Mouse (Mus musculus): ENCODE measurements around the gene Dab2ip. TPM values are rescaled to one million over a fixed set of nuclear protein-coding genes. Genes with fewer than 3 reads are reported as not detected.

Dab2ip gene
- polyA plus RNA-seq, 1 experiment from 2014 or later: 54.9 TPM

DNA sequence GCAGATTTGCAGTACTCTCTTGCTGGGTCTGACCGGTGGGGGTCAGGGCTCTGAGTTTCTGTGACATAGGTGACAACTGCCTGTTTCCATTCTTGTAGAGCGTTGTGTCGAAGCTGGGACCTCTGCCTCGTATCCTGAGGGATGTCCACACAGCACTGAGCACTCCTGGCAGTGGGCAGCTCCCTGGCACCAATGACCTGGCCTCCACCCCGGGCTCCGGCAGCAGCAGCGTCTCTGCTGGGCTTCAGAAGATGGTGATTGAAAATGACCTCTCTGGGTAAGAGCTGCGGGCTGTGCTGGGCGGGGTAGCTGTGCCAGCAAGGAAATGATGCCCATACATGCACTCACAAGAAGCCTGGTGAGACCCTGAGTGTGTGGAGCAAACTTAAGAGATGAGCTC, 160.6 kb downstream of the Dab2ip start:
- 91% methylated on average over 9 of the region's 9 CpGs for WGBS

DNA sequence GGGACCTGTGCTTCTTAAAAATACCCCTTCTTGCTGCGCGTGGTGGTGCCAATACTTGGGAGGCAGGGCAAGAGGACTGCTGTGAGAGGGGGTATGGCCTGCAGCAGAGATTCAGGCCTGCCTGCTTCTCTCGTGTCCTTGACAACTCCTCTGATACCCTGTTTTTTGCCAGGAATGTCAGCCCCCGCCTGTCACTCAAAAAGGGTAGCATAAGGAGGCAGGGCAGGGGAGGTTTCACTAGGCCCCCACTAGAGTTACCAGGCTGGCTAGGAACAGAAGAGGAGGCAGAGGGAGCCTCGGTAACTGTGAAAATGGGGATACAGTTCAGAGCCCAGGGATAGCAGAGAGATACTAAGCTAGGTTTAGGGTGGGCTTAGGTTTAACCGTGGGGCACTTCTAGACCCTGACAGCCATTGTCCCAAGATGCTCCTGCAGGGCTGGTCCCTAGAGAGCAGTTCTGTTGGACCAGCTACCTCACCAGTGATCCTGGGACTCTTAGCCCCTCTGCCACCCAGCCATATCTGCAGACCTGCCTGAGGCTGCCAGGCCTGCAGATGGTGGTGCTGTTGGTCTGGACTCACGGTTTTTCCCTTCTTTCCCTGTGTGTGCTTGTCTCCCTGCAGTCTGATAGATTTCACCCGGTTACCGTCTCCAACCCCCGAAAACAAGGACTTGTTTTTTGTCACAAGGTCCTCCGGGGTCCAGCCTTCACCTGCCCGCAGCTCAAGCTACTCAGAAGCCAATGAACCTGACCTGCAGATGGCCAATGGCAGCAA, 161.4 kb downstream of the Dab2ip start:
- H3K9me3 ChIP-seq: no peaks in the 10 kb centered on the region
- H3K4me1 ChIP-seq (replicated peaks): 0 out of 2 replicates have a peak, but pooled peaks cover 2% of the 10 kb centered on the region
- WGBS: 84% methylated on average over 12 of the region's 12 CpGs
- no peak for ATAC-seq
- H3K27me3 ChIP-seq (replicated peaks): no peaks in the 10 kb centered on the region
- no peak overlapping the region for H3K4me2 ChIP-seq (replicated peaks)
- no peak overlapping the region for H3K9ac ChIP-seq
- no peak overlapping the region for H3K4me3 ChIP-seq (replicated peaks)
- peaks cover 71% of the 10 kb centered on the region for H3K36me3 ChIP-seq
- H3K27ac ChIP-seq: no peak overlapping the region

More for the DNA sequence above, 160.6 kb downstream of the Dab2ip start:
- Histone ChIP-seq H3K4me1 (replicated peaks) (0 out of 2 replicates have a peak, but pooled peaks cover 8% of the 10 kb centered on the region), H3K4me2 (replicated peaks) (no peak overlapping the region), H3K9me3 (no peaks in the 10 kb centered on the region), H3K27me3 (replicated peaks) (no peaks in the 10 kb centered on the region), H3K27ac (no peak overlapping the region), H3K36me3 (peaks cover 75% of the 10 kb centered on the region), H3K4me3 (replicated peaks) (no peak overlapping the region), H3K9ac (no peak overlapping the region)
- ATAC-seq: no peak

DNA sequence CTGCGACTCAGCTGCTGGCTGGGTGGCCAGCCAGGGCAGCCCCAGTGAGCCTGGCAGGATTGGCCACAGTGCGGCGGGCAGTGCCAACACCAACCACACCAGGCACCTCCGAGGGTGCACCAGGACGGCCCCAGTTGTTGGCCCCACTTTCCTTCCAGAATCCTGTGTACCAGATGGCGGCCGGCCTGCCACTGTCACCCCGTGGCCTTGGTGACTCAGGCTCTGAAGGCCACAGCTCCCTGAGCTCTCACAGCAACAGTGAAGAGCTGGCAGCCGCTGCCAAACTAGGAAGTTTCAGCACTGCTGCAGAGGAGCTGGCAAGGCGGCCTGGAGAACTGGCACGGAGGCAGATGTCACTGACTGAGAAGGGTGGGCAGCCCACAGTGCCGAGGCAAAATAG, 162.0 kb downstream of the Dab2ip start:
- ATAC-seq: no peak
- no peaks in the 10 kb centered on the region for H3K9me3 ChIP-seq
- H3K4me2 ChIP-seq (replicated peaks): no peak overlapping the region
- H3K27me3 ChIP-seq (replicated peaks): no peaks in the 10 kb centered on the region
- no peak overlapping the region for H3K4me3 ChIP-seq (replicated peaks)
- WGBS: 94% methylated on average over 12 of the region's 12 CpGs
- H3K4me1 ChIP-seq (replicated peaks): no peaks in the 10 kb centered on the region
- H3K36me3 ChIP-seq: peaks cover 74% of the 10 kb centered on the region
- H3K9ac ChIP-seq: no peak overlapping the region
- H3K27ac ChIP-seq: no peak overlapping the region

DNA sequence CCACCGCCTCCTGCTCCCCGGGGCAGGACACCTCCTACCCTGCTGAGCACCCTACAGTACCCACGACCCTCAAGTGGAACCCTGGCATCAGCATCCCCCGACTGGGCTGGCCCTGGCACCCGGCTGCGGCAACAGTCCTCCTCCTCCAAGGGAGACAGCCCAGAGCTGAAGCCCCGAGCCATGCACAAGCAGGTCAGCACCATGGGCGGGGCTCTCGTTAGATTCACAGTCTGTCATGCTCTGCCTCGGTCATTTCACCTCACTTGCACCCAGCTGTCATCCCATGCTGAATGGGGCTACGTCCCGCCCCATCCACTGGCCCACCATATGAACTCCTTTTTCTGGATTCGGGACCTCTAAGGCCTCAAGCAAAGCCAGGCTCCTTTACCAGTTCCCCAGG, 162.5 kb downstream of the Dab2ip start:
- H3K4me2 ChIP-seq (replicated peaks): no peak overlapping the region
- H3K27ac ChIP-seq: no peak overlapping the region
- WGBS: 89% methylated on average over 13 of the region's 13 CpGs
- H3K9ac ChIP-seq: no peak overlapping the region
- no peak overlapping the region for H3K4me3 ChIP-seq (replicated peaks)
- no peaks in the 10 kb centered on the region for H3K27me3 ChIP-seq (replicated peaks)
- H3K36me3 ChIP-seq: peaks cover 75% of the 10 kb centered on the region
- no peaks in the 10 kb centered on the region for H3K9me3 ChIP-seq
- H3K4me1 ChIP-seq (replicated peaks): no peaks in the 10 kb centered on the region
- ATAC-seq: no peak

DNA sequence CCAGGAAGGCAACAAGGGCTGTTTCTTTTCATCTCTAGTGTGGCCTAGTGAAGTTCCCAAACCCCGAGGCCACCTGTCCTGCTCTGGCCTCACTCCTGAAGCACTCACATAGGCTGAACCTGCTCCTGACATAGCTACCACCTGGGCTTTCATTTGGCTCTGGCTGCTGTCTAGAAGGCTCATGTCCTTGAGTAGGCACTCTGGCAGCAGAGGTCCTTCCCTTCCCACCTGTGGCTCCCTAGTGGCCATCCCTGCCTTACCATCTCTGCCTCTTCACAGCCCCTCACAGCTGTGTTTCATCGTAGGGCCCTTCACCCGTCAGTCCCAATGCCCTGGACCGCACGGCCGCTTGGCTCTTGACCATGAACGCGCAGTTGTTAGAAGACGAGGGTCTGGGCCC, 162.9 kb downstream of the Dab2ip start:
- H3K4me2 ChIP-seq (replicated peaks): no peak overlapping the region
- H3K27ac ChIP-seq: no peak overlapping the region
- H3K27me3 ChIP-seq (replicated peaks): no peaks in the 10 kb centered on the region
- ATAC-seq: no peak
- WGBS: 91% methylated on average over 9 of the region's 9 CpGs
- no peak overlapping the region for H3K9ac ChIP-seq
- no peak overlapping the region for H3K4me3 ChIP-seq (replicated peaks)
- H3K4me1 ChIP-seq (replicated peaks): no peaks in the 10 kb centered on the region
- no peaks in the 10 kb centered on the region for H3K9me3 ChIP-seq
- H3K36me3 ChIP-seq: peaks cover 75% of the 10 kb centered on the region

DNA sequence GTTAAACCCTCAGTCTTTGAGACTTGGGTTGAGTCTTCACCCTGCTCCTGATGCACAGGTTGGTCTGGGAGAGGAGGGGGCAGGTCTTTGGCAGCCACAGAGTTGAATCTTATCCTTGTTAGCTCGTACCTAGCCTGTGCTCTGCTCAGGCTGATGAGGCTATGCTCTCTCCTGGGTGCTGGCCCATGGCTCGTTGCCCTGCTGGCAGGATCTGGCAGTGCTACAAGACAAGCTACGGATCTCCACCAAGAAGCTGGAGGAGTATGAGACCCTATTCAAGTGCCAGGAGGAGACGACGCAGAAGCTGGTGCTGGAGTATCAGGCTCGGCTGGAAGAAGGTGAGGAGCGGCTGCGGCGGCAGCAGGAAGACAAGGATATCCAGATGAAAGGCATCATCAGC, 164.8 kb downstream of the Dab2ip start:
- Histone ChIP-seq H3K4me3 (replicated peaks) (no peak overlapping the region), H3K27ac (no peak overlapping the region), H3K4me1 (replicated peaks) (no peaks in the 10 kb centered on the region), H3K9me3 (no peaks in the 10 kb centered on the region), H3K27me3 (replicated peaks) (no peaks in the 10 kb centered on the region), H3K9ac (no peak overlapping the region), H3K4me2 (replicated peaks) (no peak overlapping the region), H3K36me3 (peaks cover 65% of the 10 kb centered on the region)
- 91% methylated on average over 9 of the region's 9 CpGs for WGBS
- no peak for ATAC-seq

DNA sequence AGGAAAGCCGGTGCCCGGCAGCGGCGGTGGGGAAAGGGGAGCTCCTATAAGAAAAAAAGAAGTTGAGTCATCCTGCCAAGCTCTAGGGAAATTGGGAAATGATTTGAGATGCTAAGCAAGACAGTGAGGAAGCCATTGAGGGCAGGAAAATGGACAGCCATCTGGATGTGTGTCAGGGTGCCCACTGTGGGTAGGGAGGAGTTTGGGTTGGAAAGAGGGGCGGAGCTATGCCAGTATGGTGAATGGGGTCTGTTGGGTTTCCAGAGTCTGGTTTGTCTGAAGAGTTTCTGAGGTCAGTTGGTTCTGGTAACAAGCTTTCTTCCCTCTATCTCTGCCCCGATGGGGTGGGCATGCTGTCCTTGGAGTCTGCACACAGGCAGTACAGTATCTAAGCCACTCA, 165.2 kb downstream of the Dab2ip start:
- H3K4me3 ChIP-seq (replicated peaks): no peak overlapping the region
- ATAC-seq: no peak
- H3K27ac ChIP-seq: no peak overlapping the region
- H3K9me3 ChIP-seq: no peaks in the 10 kb centered on the region
- no peaks in the 10 kb centered on the region for H3K27me3 ChIP-seq (replicated peaks)
- no peak overlapping the region for H3K4me2 ChIP-seq (replicated peaks)
- WGBS: 93% methylated on average over 6 of the region's 6 CpGs
- H3K4me1 ChIP-seq (replicated peaks): peaks cover 2% of the 10 kb centered on the region; the same call in 1 of the 2 replicates
- no peak overlapping the region for H3K9ac ChIP-seq
- H3K36me3 ChIP-seq: peaks cover 65% of the 10 kb centered on the region

DNA sequence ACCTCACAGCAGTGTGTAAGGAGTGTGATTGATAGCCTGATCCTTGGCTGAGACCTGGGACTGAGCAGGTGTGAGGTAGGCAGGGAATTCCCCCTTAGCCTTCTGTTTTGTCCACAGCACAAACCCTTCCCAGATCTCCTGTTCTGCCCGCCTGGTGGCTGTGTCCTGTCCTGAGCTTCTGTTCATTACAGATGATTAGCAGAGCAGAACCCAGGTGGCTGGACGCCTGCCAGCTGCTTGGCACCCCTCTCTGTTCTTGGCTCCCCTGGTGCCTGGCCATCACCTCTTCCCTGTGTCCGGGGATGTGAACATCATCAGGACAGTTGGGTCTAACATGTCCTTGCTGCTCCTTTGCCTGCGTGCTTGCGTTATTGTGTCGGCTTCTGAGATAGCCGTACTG, 165.6 kb downstream of the Dab2ip start:
- H3K9ac ChIP-seq: no peak overlapping the region
- no peak overlapping the region for H3K4me2 ChIP-seq (replicated peaks)
- WGBS: 86% methylated on average over 7 of the region's 7 CpGs
- H3K4me3 ChIP-seq (replicated peaks): no peak overlapping the region
- H3K27me3 ChIP-seq (replicated peaks): no peaks in the 10 kb centered on the region
- H3K4me1 ChIP-seq (replicated peaks): peaks cover 6% of the 10 kb centered on the region; the same call in 1 of the 2 replicates
- ATAC-seq: no peak
- no peak overlapping the region for H3K27ac ChIP-seq
- H3K9me3 ChIP-seq: no peaks in the 10 kb centered on the region
- H3K36me3 ChIP-seq: peaks cover 63% of the 10 kb centered on the region

DNA sequence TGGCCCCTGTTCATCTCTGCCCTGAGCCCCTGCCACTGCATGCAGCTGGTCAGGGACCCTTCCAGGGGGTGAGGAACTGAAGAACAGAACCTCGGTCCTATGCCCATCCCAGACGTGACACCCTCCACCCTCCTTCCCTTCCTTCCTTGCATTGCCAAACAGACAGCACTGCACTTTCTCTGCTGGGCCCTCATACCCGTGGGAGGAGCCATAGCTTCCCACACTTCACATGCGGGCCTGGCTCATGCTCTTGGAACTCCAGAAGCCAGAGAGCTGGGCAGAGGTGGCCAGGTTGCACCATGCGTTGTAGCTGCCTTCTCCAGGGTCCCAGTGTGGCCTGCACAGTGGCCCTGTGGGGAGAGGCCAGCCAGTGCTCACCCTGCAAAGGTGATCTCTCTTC, 170.6 kb downstream of the Dab2ip start:
- H3K4me1 ChIP-seq (replicated peaks): peaks cover 20% of the 10 kb centered on the region; the same call in 1 of the 2 replicates
- H3K27ac ChIP-seq: no peak overlapping the region
- no peak overlapping the region for H3K4me3 ChIP-seq (replicated peaks)
- 28% methylated on average over 5 of the region's 5 CpGs for WGBS
- H3K4me2 ChIP-seq (replicated peaks): no peak overlapping the region
- H3K9me3 ChIP-seq: no peaks in the 10 kb centered on the region
- ATAC-seq: peak; percentile 11; the same call in 1 of the 2 replicates
- H3K9ac ChIP-seq: no peak overlapping the region
- H3K36me3 ChIP-seq: peaks cover 15% of the 10 kb centered on the region; the same call in 1 of the 2 replicates
- H3K27me3 ChIP-seq (replicated peaks): no peaks in the 10 kb centered on the region

DNA sequence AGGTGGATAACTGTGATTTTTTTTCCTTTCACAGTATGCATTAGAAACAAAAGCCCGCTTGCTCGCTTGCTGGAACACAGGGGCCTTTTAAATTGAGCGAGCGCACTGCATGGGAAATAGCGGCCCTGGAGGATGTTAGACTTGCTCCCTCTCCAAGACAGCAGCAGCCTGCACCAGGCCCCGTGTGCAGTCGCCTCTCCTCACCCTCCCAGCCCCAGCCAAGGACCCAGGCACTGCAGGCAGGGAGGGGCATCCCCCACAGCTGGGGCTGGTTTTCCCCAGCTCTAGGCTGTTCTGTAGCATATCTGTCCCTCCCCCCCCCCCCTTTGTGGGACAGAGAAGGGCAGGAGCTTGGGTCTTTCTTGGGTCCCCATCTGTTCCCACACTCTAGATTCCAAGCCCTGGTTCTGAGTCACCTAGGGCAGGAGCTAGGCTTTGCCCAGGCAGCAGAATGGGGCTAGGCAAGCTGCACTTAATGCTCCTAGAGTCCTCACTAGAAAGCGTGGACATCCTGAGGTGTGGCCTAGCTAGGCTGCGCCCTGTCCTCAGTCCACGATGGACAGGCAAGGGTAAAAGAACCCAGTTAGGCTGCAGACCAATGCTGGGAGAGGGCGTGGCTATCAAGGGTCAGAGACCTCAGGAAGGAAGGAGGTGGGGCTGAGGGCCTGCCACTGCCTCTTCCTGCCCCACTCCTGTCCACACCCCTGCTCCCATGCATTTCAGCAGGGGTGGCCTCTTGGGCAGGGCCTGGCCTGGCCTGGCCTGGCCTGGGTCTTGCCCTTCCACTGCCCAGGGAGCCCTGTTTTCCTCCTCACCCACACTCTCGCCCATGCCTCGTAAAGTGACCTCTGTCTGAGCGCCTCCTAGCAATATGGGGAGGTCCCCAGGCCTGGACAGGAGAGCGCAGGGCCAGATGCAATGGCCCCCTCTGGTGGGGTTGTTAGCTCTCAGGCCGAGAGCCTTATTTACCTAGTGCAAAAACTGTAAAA, 171.3 kb downstream of the Dab2ip start:
- Histone ChIP-seq H3K27ac (0 out of 2 replicates have a peak overlapping the region, but pooled peaks have one; percentile 24), H3K4me1 (replicated peaks) (peaks cover 20% of the 10 kb centered on the region; the same call in 1 of the 2 replicates), H3K4me2 (replicated peaks) (no peak overlapping the region), H3K27me3 (replicated peaks) (no peaks in the 10 kb centered on the region), H3K4me3 (replicated peaks) (no peak overlapping the region), H3K36me3 (peaks cover 14% of the 10 kb centered on the region; the same call in 1 of the 2 replicates), H3K9ac (no peak overlapping the region), H3K9me3 (no peaks in the 10 kb centered on the region)
- WGBS: 45% methylated on average over 16 of the region's 16 CpGs
- ATAC-seq: peak; percentile 83

DNA sequence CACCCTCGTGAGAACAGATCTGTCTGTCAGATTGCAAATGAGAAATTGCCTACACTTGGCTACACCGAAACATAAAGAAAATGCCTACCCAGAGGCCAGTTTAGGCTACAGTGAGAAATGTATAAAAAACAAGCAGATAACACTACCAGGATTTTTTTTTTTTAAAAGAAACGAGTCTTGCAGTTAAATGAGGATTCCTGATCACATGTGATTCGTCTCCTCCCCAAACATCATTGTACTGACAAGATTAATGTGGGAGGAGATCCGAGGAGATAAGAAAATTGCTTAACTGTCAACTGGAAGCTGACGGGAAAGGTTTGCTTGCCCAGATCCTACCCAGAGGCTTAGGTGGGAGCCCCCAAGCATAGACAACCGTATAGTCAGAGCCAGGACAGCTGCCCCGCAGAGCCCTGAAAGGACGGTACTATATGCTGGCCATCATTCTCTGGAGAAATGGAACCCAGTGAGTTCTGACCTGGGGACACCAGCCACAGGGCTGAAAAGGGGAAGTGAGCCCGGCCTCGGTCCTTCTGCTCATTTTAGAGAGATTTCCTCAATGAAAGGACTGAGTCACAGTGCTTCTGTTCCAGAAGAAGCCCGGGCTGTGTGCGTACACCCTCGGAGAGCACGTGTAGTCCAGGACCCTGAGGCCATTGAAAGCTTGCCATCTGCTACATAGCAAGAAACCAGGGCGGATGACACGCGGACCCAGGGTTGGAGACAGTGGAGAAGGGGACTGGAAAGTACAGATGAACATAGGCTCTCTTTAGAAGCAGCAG, 173.8 kb downstream of the Dab2ip start:
- H3K4me2 ChIP-seq (replicated peaks): no peak overlapping the region
- H3K27ac ChIP-seq: 0 out of 2 replicates have a peak overlapping the region, but pooled peaks have one; percentile 9
- no peak for ATAC-seq
- no peak overlapping the region for H3K9ac ChIP-seq
- H3K36me3 ChIP-seq: peaks cover 10% of the 10 kb centered on the region; the same call in 1 of the 2 replicates
- no peak overlapping the region for H3K4me3 ChIP-seq (replicated peaks)
- no peaks in the 10 kb centered on the region for H3K27me3 ChIP-seq (replicated peaks)
- H3K4me1 ChIP-seq (replicated peaks): peaks cover 20% of the 10 kb centered on the region; the same call in 1 of the 2 replicates
- H3K9me3 ChIP-seq: no peaks in the 10 kb centered on the region
- WGBS: 61% methylated on average over 18 of the region's 18 CpGs

Measured in intestine, embryonic 15.5 days (tissue).